Mouse (Mus musculus): ENCODE data around the gene Zcchc3. TPM values are rescaled to one million over a fixed set of nuclear protein-coding genes. Genes with fewer than 3 reads are reported as not detected.
A peak's percentile ranks its signal among the peaks of the same experiment; 100 is the strongest.
"Not testable (repeated sequence)": the region's sequence is repeated elsewhere in the genome, so short reads cannot be mapped to it uniquely, and the experiment has no call there.

The Zcchc3 gene
- polyA plus RNA-seq, 1 experiment from 2014 or later = 41.0 TPM

DNA sequence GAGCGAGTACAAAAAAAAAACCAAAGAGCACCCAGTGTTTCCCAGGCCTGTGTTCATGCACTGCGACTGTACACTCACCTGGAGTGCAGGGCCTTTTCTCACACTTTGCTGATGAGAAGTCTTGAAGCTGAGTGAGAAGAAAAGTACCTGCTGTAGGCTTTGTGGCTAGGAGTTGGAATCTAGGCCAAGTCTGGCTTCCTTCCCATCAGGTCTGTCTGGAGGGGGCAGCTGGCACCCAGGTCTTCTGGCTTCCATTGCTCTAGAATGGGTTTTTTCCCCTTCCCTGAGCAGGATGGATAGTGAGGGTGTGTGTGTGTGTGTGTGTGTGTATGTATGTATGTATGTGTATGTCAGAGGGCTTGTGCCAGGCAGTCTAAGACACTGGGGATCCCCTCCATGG lies 25.0 kb upstream of the Zcchc3 start:
- 0 out of 2 replicates have a peak, but pooled peaks cover 5% of the 10 kb centered on the region for H3K4me1 ChIP-seq (ENCODE audit: control insufficient read depth, insufficient read depth, low read length)
- 68% methylated on average over 2 of the region's 2 CpGs for WGBS
- H3K4me2 ChIP-seq (replicated peaks; ENCODE audit: low read depth, low read length) = no peak overlapping the region
- no peaks in the 10 kb centered on the region for H3K9me3 ChIP-seq (ENCODE audit: control insufficient read depth, low read depth, low read length)
- ATAC-seq (ENCODE audit: insufficient number of reproducible peaks, insufficient read depth, low FRiP score, low read depth) = no peak
- no peak overlapping the region for H3K4me3 ChIP-seq (ENCODE audit: low read depth, low read length)
- H3K27ac ChIP-seq (ENCODE audit: low read length) = no peak overlapping the region
- H3K9ac ChIP-seq (replicated peaks; ENCODE audit: low read depth, low read length) = no peak overlapping the region
- no peaks in the 10 kb centered on the region for H3K36me3 ChIP-seq (ENCODE audit: control insufficient read depth, insufficient read depth, low read length)
- H3K27me3 ChIP-seq (ENCODE audit: control insufficient read depth, insufficient read depth, low read length) = no peaks in the 10 kb centered on the region

DNA sequence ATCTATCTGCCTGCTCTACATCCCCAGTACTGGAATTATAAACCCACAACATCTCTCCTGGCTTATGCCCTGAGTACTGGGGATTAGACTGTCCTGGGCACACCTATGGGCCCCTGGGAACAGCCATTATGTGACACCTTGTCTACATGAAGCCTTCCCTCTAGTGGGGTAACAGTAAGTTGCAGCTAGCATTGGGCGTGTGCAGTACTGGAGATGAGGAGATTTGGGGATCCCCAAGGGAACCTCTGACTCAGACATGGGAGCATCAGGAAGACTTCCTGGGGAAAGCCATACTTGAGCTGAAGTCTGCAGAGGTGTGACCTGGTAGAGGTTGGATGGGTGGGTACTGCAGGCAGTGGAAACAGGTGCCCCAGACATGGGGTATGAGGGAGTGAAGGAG lies 24.1 kb upstream of the Zcchc3 start:
- no peak for ATAC-seq (ENCODE audit: insufficient number of reproducible peaks, insufficient read depth, low FRiP score, low read depth)
- no peak overlapping the region for H3K4me3 ChIP-seq (ENCODE audit: low read depth, low read length)

GRCm38 (mm10) chr2:152436983-152437860 lies 22.4 kb upstream of the Zcchc3 start:
- Histone ChIP-seq H3K27ac (ENCODE audit: low read length) (no peak overlapping the region), H3K27me3 (ENCODE audit: control insufficient read depth, insufficient read depth, low read length) (no peaks in the 10 kb centered on the region), H3K4me3 (ENCODE audit: low read depth, low read length) (peak overlapping the region; percentile 28), H3K36me3 (ENCODE audit: control insufficient read depth, insufficient read depth, low read length) (no peaks in the 10 kb centered on the region), H3K9me3 (ENCODE audit: control insufficient read depth, low read depth, low read length) (no peaks in the 10 kb centered on the region), H3K9ac (replicated peaks; ENCODE audit: low read depth, low read length) (peak overlapping the region; percentile 42), H3K4me1 (ENCODE audit: control insufficient read depth, insufficient read depth, low read length) (0 out of 2 replicates have a peak, but pooled peaks cover 5% of the 10 kb centered on the region), H3K4me2 (replicated peaks; ENCODE audit: low read depth, low read length) (peak overlapping the region; percentile 73)
- 4% methylated on average over 23 of the region's 23 CpGs for WGBS
- peak; percentile 85 for ATAC-seq (ENCODE audit: insufficient number of reproducible peaks, insufficient read depth, low FRiP score, low read depth)

More for the DNA sequence above, 24.1 kb upstream of the Zcchc3 start:
- Histone ChIP-seq H3K4me1 (ENCODE audit: control insufficient read depth, insufficient read depth, low read length) (0 out of 2 replicates have a peak, but pooled peaks cover 5% of the 10 kb centered on the region), H3K27me3 (ENCODE audit: control insufficient read depth, insufficient read depth, low read length) (no peaks in the 10 kb centered on the region), H3K4me2 (replicated peaks; ENCODE audit: low read depth, low read length) (no peak overlapping the region), H3K9ac (replicated peaks; ENCODE audit: low read depth, low read length) (no peak overlapping the region), H3K27ac (ENCODE audit: low read length) (no peak overlapping the region), H3K36me3 (ENCODE audit: control insufficient read depth, insufficient read depth, low read length) (no peaks in the 10 kb centered on the region), H3K9me3 (ENCODE audit: control insufficient read depth, low read depth, low read length) (no peaks in the 10 kb centered on the region)
- 68% methylated on average over 1 of the region's 1 CpGs for WGBS

DNA sequence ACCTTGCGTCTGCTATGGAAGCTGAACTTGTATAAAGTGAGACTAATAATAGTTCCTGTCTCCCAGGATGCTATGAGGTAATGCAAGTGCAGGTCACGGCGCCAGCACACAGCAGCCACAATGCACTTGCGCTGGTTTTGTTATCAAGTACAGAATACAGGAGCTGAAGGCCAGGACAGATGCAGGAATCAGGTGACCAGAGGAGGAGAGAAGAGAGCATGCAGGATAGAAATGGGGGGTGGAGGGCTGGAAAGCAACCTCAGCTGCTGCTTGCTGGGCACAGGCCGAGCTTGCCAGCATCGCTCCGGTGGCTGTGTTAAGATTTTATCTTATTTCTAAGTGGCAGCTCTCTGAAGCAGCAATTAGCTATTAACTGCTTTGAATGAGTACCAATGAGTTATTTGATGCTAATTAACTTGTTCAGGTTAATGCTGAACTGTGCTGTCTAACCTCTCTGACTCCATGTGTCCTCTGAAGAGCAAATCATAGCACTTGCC lies 21.6 kb upstream of the Zcchc3 start:
- Histone ChIP-seq H3K4me2 (replicated peaks; ENCODE audit: low read depth, low read length) (no peak overlapping the region), H3K27ac (ENCODE audit: low read length) (no peak overlapping the region)
- 78% methylated on average over 7 of the region's 7 CpGs for WGBS

DNA sequence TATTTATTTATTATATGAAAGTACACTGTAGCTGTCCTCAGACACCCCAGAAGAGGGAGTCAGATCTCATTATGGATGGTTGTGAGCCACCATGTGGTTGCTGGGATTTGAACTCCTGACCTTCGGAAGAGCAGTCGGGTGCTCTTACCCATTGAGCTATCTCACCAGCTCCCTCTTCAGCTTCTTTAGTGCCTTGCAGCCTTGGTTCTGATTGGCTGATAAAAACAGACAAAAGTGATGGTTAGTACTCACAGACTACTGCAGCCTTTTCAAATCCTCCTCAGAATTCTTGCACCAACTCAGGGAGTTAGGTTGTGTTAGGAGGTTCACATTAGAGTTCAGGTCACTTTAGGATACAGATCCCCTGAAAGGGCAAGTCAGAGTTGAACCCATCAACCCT lies 13.7 kb upstream of the Zcchc3 start:
- not testable (repeated sequence) for H3K4me3 ChIP-seq (ENCODE audit: low read depth, low read length); H3K27ac ChIP-seq (ENCODE audit: low read length); H3K36me3 ChIP-seq (ENCODE audit: control insufficient read depth, insufficient read depth, low read length); H3K9me3 ChIP-seq (ENCODE audit: control insufficient read depth, low read depth, low read length); H3K4me1 ChIP-seq (ENCODE audit: control insufficient read depth, insufficient read depth, low read length); ATAC-seq (ENCODE audit: insufficient number of reproducible peaks, insufficient read depth, low FRiP score, low read depth); H3K4me2 ChIP-seq (replicated peaks; ENCODE audit: low read depth, low read length); H3K9ac ChIP-seq (replicated peaks; ENCODE audit: low read depth, low read length); H3K27me3 ChIP-seq (ENCODE audit: control insufficient read depth, insufficient read depth, low read length)
- 81% methylated on average over 2 of the region's 2 CpGs for WGBS

More for the DNA sequence above, 21.6 kb upstream of the Zcchc3 start:
- Histone ChIP-seq H3K36me3 (ENCODE audit: control insufficient read depth, insufficient read depth, low read length) (no peaks in the 10 kb centered on the region), H3K27me3 (ENCODE audit: control insufficient read depth, insufficient read depth, low read length) (no peaks in the 10 kb centered on the region), H3K4me3 (ENCODE audit: low read depth, low read length) (no peak overlapping the region), H3K9ac (replicated peaks; ENCODE audit: low read depth, low read length) (no peak overlapping the region), H3K9me3 (ENCODE audit: control insufficient read depth, low read depth, low read length) (no peaks in the 10 kb centered on the region), H3K4me1 (ENCODE audit: control insufficient read depth, insufficient read depth, low read length) (0 out of 2 replicates have a peak, but pooled peaks cover 5% of the 10 kb centered on the region)
- ATAC-seq (ENCODE audit: insufficient number of reproducible peaks, insufficient read depth, low FRiP score, low read depth) = no peak

DNA sequence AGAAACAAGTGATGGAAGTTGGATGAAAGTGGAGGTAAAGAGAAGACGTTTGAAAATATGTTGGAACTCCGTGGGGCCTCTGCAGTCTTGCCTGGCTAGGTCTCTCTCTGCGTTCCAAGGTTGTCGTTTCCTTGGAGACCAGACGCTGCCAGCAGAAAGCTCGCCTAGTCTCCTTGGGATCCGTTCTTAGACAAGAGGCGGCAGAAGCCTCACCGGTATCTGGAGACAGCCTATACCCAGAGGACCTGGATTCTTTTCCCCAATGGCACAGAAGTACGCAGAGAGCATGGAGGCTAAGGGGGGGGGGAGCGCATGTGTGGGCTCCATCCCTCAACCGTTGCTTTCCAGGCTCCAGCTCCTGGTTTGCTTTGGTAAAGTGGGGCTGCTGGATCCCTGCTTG lies 12.7 kb upstream of the Zcchc3 start:
- Histone ChIP-seq H3K4me3 (ENCODE audit: low read depth, low read length) (0 out of 2 replicates have a peak overlapping the region, but pooled peaks have one; percentile 5), H3K4me2 (replicated peaks; ENCODE audit: low read depth, low read length) (peak overlapping the region; percentile 31), H3K4me1 (ENCODE audit: control insufficient read depth, insufficient read depth, low read length) (peaks cover 6% of the 10 kb centered on the region; the same call in 1 of the 2 replicates), H3K27me3 (ENCODE audit: control insufficient read depth, insufficient read depth, low read length) (no peaks in the 10 kb centered on the region), H3K27ac (ENCODE audit: low read length) (no peak overlapping the region), H3K36me3 (ENCODE audit: control insufficient read depth, insufficient read depth, low read length) (no peaks in the 10 kb centered on the region), H3K9ac (replicated peaks; ENCODE audit: low read depth, low read length) (no peak overlapping the region), H3K9me3 (ENCODE audit: control insufficient read depth, low read depth, low read length) (no peaks in the 10 kb centered on the region)
- WGBS = 5% methylated on average over 12 of the region's 12 CpGs
- no peak for ATAC-seq (ENCODE audit: insufficient number of reproducible peaks, insufficient read depth, low FRiP score, low read depth)

GRCm38 (mm10) chr2:152415786-152416185 lies 959 bp upstream of the Zcchc3 start:
- Histone ChIP-seq H3K9me3 (ENCODE audit: control insufficient read depth, low read depth, low read length) (no peaks in the 10 kb centered on the region), H3K9ac (replicated peaks; ENCODE audit: low read depth, low read length) (no peak overlapping the region), H3K27me3 (ENCODE audit: control insufficient read depth, insufficient read depth, low read length) (no peaks in the 10 kb centered on the region), H3K4me2 (replicated peaks; ENCODE audit: low read depth, low read length) (peak overlapping the region; percentile 92), H3K36me3 (ENCODE audit: control insufficient read depth, insufficient read depth, low read length) (no peaks in the 10 kb centered on the region), H3K27ac (ENCODE audit: low read length) (peak overlapping the region; percentile 99), H3K4me1 (ENCODE audit: control insufficient read depth, insufficient read depth, low read length) (peaks cover 15% of the 10 kb centered on the region), H3K4me3 (ENCODE audit: low read depth, low read length) (peak overlapping the region; percentile 85; the same call in 1 of the 2 replicates)
- ATAC-seq (ENCODE audit: insufficient number of reproducible peaks, insufficient read depth, low FRiP score, low read depth) = no peak
- WGBS = 98% methylated on average over 3 of the region's 3 CpGs

DNA sequence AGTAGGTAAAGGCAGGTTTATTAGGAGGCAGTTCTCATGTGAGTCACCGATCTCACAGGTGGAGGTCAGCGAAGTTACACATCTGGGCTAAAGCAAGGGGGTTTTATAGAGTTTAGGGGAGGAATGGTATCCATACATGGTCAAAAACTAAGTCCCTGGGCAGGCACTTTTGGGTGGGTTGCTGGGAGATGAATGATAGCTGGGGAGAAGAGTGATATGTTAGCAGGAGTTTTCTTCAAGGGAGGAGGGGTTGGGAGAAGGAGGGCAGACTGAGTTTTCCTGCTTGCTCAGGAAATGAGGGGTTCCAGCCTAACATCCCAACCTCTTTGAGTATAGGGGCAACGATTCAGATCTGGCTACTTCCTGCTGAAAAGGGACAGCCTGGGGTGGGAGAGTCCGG lies 460 bp upstream of the Zcchc3 start, which contains the start of gene 6820408C15Rik:
Gene 6820408C15Rik, plus strand, starts transcription at position 301 of the 400 bp plus-strand sequence.
- Histone ChIP-seq H3K36me3 (ENCODE audit: control insufficient read depth, insufficient read depth, low read length) (no peaks in the 10 kb centered on the region), H3K4me2 (replicated peaks; ENCODE audit: low read depth, low read length) (peak within 1 kb of the TSS; percentile 92), H3K4me1 (ENCODE audit: control insufficient read depth, insufficient read depth, low read length) (peaks cover 20% of the 10 kb centered on the region), H3K27me3 (ENCODE audit: control insufficient read depth, insufficient read depth, low read length) (no peaks in the 10 kb centered on the region), H3K4me3 (ENCODE audit: low read depth, low read length) (peak within 1 kb of the TSS; percentile 85), H3K9me3 (ENCODE audit: control insufficient read depth, low read depth, low read length) (no peaks in the 10 kb centered on the region), H3K27ac (ENCODE audit: low read length) (peak within 1 kb of the TSS; percentile 99), H3K9ac (replicated peaks; ENCODE audit: low read depth, low read length) (peak within 1 kb of the TSS; percentile 99)
- WGBS = 25% methylated on average over 4 of the region's 4 CpGs
- no peak for ATAC-seq (ENCODE audit: insufficient number of reproducible peaks, insufficient read depth, low FRiP score, low read depth)
